Mouse (Mus musculus) kidney, adult 8-10 months (tissue): ENCODE data around the gene Tbc1d8b.
A peak's percentile ranks its signal among the peaks of the same experiment; 100 is the strongest.

Experiments
- DNase-seq, 2 experiments: peaks; one replicate each; pipeline ENCODE4 v3.0.0; 2022

Tbc1d8b gene

GRCm38 (mm10) chrX:139781563-139781962 is 96.8 kb downstream of the Tbc1d8b start:
- DNase-seq: no peak

DNA sequence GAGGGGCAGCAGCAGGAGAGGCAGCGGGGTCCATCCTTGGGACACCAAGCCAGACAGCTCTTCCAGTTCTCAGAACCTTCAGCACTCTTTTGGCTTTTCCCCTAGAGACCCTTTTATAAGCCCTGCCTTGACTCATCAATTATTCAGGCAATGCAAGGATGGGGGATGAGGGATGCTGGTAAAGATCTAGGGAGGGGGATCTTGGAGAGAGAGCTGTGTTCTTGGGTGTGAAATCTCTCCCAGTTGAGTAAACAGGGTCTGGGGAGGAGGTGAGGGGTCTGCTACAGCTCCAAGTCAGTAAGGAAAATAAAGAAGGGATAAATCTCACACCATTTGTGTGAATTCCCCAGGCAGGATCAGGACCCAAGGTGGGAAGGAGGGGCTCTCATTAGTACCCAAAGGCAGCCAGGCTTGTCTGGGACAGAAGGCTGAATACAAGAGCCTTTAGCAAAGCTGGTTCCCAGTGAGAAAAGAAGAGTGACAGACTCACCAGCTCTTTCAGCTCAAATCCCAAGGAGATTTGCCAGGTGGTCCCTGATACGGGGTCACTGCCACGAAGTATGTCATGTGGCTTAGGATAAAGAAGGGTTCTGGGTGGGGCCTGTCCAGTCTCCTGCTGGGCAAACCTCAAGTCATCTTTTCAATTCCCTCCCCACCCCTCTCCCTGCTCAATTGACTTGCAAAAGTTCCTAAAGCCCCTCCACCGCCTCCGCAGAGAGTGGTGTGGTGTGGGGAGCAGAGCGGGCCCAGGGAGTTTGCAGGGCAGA is 97.7 kb downstream of the Tbc1d8b start, which contains the start of gene Ripply1:
Ripply1 (minus strand) TSS at position 76 of the 767 bp plus-strand sequence.
- no peak for DNase-seq

DNA sequence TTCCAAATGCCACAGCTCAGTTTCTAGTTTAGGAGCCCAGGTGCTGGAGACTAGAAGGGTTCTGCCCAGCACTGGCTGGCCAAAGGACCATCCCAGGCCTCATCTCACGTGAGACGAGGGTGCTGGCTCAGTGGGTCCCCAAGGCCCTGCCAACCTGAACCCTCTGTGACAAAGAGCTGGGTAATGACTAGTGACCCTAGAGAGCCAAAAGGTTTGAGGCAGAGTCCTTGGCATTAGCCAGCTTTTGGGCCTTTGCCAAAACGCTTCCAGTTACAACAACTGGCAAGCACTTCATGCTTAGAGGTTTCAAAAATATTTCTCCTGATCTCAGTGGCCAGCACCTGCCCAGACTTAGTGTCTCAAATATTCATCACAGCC is 98.2 kb downstream of the Tbc1d8b start:
- DNase-seq: peak; percentile 57 to 61

GRCm38 (mm10) chrX:139785764-139786163 is 101.0 kb downstream of the Tbc1d8b start:
- peak; percentile 57 to 58 for DNase-seq

- no peak for DNase-seq
Observed at GRCm38 (mm10) chrX:139794072-139794845, 109.5 kb downstream of the Tbc1d8b start.

- no peak for DNase-seq
Observed at GRCm38 (mm10) chrX:139796037-139796436, 111.2 kb downstream of the Tbc1d8b start.

GRCm38 (mm10) chrX:139797875-139798274 is 113.1 kb downstream of the Tbc1d8b start:
- no peak for DNase-seq

- DNase-seq: peak in 1 of 2 experiments; percentile 31
Observed at GRCm38 (mm10) chrX:139799953-139800352, 115.2 kb downstream of the Tbc1d8b start.

GRCm38 (mm10) chrX:139800406-139800878 is 115.6 kb downstream of the Tbc1d8b start, which contains the start of gene Cldn2:
Cldn2 (plus strand) TSS chrX:139800828.
- DNase-seq: peak in 1 of 2 experiments; percentile 42
